Mouse (Mus musculus) stomach, embryonic 14.5 days (tissue): ENCODE results near the gene Ubiad1. TPM values are rescaled to one million over a fixed set of nuclear protein-coding genes. Genes with fewer than 3 reads are reported as not detected.
A peak's percentile ranks its signal among the peaks of the same experiment; 100 is the strongest.

Source experiments
- ATAC-seq: fragments of 200-750 bp; cut with Nextera tagmentation; 2 replicates; pipeline ENCODE4 v1.8.0; 2017; ENCODE audit warnings: low read depth, moderate TSS enrichment; ENCODE audit not compliant: insufficient number of reproducible peaks, insufficient read depth, low FRiP score
- H3K27ac ChIP-seq: fragments of 300-500 bp; sonication (generic); 2 replicates; pipeline ENCODE4 v1.5.1; 2014; ENCODE audit warnings: mild to moderate bottlenecking, low read length, moderate library complexity, mixed read lengths
- H3K27me3 ChIP-seq: fragments of 300-500 bp; sonication (generic); 2 replicates; pipeline ENCODE4 v1.6.1; 2014; ENCODE audit warnings: low read length, control low read depth, mixed read lengths; ENCODE audit not compliant: control insufficient read depth, insufficient read depth
- H3K36me3 ChIP-seq: fragments of 300-500 bp; sonication (generic); 2 replicates; pipeline ENCODE4 v1.6.1; 2014; ENCODE audit warnings: mild to moderate bottlenecking, control low read depth, low read length, moderate library complexity, mixed read lengths; ENCODE audit not compliant: control insufficient read depth, insufficient read depth
- H3K4me1 ChIP-seq: fragments of 300-500 bp; sonication (generic); 2 replicates; pipeline ENCODE4 v1.6.1; 2014; ENCODE audit warnings: low read length, control low read depth, mixed read lengths; ENCODE audit not compliant: control insufficient read depth, insufficient read depth
- H3K4me2 ChIP-seq: fragments of 300-500 bp; sonication (generic); replicated peaks from 2 replicates; pipeline ENCODE4 v1.6.1; 2014; ENCODE audit warnings: low read depth, low read length, control low read depth
- H3K4me3 ChIP-seq: fragments of 300-500 bp; sonication (generic); 2 replicates; pipeline ENCODE4 v1.5.1; 2014; ENCODE audit warnings: low read depth, low read length, control low read depth
- H3K9ac ChIP-seq: fragments of 300-500 bp; sonication (generic); replicated peaks from 2 replicates; pipeline ENCODE4 v1.6.1; 2014; ENCODE audit warnings: low read depth, mild to moderate bottlenecking, control low read depth, low read length, moderate library complexity, mixed read lengths
- H3K9me3 ChIP-seq: fragments of 300-500 bp; sonication (generic); 2 replicates; pipeline ENCODE4 v1.6.1; 2016; ENCODE audit warnings: low read depth, low read length, control low read depth; ENCODE audit not compliant: control insufficient read depth
- WGBS: fragments of 180-500 bp; shearing (Covaris S2); extraction: QIAGEN DNeasy Blood & Tissue Kit; methylation state at CpG from one replicate; pipeline ENCODE4 v1.1.7; 2014; 5-methylcytosine and 5-hydroxymethylcytosine counted together
- polyA plus RNA-seq: library from polyadenylated mRNA; unstranded; fragments of >200 nt; fragmentation: Nextera tagmentation; extraction: Ambion mirVana; gene quantifications from 2 replicates; pipeline ENCODE4 v1.2.1, GENCODE M21; 2014

The Ubiad1 gene
- polyA plus RNA-seq, 1 experiment from 2014 or later, result 16.9 TPM

DNA sequence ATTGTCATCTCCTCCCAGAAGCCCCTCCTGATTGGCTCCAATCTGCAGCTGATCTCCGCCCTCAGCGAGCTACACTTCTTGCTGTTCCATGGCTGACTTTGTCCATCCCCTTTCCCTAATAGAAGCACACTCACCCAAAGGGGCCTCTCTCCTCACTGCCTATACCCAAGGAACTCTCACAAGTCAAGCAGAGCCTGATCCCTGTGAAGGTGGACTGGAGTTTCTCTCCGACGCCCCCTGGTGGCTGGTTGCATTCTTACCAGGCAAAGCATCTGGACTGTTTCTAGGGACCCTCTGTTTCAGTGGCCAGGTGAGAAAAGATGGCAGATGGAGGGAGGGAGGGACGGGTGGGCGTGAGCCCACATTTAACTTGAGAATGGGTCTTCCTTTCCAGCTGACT is 14.9 kb downstream of the Ubiad1 start:
- no peak overlapping the region for H3K27ac ChIP-seq
- no peaks in the 10 kb centered on the region for H3K27me3 ChIP-seq
- H3K4me3 ChIP-seq, result no peak overlapping the region
- no peaks in the 10 kb centered on the region for H3K4me1 ChIP-seq
- no peaks in the 10 kb centered on the region; the same call in 1 of the 2 replicates for H3K36me3 ChIP-seq
- 22% methylated on average over 6 of the region's 6 CpGs for WGBS
- no peak overlapping the region for H3K9ac ChIP-seq
- no peaks in the 10 kb centered on the region for H3K9me3 ChIP-seq
- ATAC-seq, result no peak
- no peak overlapping the region for H3K4me2 ChIP-seq

GRCm38 (mm10) chr4:148429121-148429520 is 15.4 kb downstream of the Ubiad1 start:
- Histone ChIP-seq H3K4me2 (no peak overlapping the region), H3K9me3 (no peaks in the 10 kb centered on the region), H3K36me3 (no peaks in the 10 kb centered on the region; the same call in 1 of the 2 replicates), H3K27me3 (no peaks in the 10 kb centered on the region), H3K4me3 (no peak overlapping the region), H3K4me1 (no peaks in the 10 kb centered on the region), H3K27ac (no peak overlapping the region), H3K9ac (no peak overlapping the region)
- WGBS, result 78% methylated on average over 11 of the region's 11 CpGs
- ATAC-seq, result no peak

DNA sequence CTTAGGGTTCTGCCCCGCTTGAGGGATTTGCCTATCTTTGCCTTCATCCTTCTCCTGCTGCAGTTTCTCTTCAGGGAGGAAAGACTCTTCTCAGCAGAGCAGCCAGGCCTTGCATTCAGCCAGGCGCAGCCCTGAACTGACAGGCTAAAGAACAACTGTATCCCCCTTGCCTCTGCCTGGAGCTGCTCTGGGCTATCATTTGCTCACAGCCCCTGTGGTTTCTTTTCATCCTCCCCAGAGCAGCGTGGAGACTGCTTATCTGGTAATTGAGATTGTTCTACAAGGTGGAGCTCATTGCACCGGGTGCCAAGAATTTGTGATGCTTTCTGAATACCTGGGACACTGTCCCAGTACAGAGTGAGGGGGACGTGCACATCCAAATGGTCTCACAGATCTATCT is 16.0 kb downstream of the Ubiad1 start:
- no peaks in the 10 kb centered on the region for H3K27me3 ChIP-seq
- no peak overlapping the region for H3K4me3 ChIP-seq
- 90% methylated on average over 5 of the region's 5 CpGs for WGBS
- H3K36me3 ChIP-seq, result no peaks in the 10 kb centered on the region; the same call in 1 of the 2 replicates
- H3K9ac ChIP-seq, result no peak overlapping the region
- H3K27ac ChIP-seq, result no peak overlapping the region
- no peak overlapping the region for H3K4me2 ChIP-seq
- no peaks in the 10 kb centered on the region for H3K9me3 ChIP-seq
- no peaks in the 10 kb centered on the region for H3K4me1 ChIP-seq
- no peak for ATAC-seq

DNA sequence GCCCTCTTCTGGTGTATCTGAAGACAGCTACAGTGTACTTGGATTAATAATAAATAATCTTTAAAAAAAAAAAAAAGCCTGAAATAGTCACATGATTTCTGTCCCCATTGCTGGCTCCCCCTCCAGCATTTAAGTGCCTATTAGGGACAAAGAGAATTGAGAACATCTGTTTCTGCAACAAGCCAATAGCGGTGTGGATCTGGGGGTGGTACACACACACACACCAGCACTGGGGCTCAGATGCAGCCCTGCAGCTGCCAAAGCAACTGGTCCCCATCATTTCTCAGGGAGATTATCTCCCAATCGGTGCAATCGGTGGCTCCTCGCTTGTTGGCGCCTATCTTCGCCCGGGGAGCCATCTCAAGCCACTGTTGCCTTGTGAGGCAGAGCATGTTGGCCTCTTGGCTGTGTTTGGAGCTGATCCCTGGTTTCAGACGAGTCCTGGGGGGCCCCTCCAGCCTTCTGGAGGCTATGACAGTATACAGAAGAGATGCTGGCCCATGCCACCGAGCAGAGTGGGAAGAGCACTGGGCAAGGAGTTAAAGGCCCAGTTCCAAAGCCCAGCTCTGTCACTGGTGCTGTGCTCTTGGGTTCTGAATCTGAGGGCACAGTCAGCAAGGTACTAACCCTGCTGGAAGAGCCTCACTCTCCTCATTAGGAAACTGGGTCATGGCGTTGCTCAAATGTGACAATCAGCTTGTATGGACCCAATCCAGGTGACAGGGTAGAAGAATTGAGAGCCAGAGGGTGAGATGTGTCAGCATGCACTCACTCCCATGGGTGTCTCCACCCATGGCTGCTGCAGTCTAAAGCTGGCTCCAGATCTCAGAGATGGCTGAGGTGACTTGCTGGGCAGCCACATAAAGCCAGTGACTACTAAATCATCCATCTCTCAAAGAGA is 17.4 kb downstream of the Ubiad1 start:
- H3K36me3 ChIP-seq, result no peaks in the 10 kb centered on the region; the same call in 1 of the 2 replicates
- WGBS, result 75% methylated on average over 10 of the region's 10 CpGs
- H3K9me3 ChIP-seq, result no peaks in the 10 kb centered on the region
- no peak overlapping the region for H3K27ac ChIP-seq
- no peaks in the 10 kb centered on the region for H3K4me1 ChIP-seq
- no peak overlapping the region for H3K9ac ChIP-seq
- H3K27me3 ChIP-seq, result no peaks in the 10 kb centered on the region
- ATAC-seq, result no peak
- H3K4me3 ChIP-seq, result no peak overlapping the region
- no peak overlapping the region for H3K4me2 ChIP-seq

DNA sequence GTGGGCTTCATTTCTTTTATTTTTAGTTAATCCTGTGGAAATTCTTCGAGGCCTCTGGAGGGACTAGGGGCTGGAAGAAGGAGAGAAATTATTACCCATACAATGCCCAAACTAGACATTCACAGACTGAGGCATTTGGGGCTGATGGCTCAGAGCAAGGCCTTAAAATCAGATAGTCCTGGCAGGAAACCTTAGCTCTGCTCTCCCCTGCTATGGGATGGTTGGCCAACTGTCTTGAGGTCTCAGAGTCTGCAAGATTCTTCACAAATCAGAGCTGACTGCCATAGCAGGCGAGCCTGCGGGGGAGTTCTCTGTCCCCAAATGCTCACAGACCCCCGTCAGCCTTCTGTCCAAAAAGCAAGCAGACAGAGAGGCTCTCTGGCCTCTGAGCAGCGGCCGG is 27.0 kb downstream of the Ubiad1 start:
- WGBS, result 67% methylated on average over 6 of the region's 6 CpGs
- ATAC-seq, result no peak
- H3K27me3 ChIP-seq, result peaks cover 6% of the 10 kb centered on the region; the same call in 1 of the 2 replicates

DNA sequence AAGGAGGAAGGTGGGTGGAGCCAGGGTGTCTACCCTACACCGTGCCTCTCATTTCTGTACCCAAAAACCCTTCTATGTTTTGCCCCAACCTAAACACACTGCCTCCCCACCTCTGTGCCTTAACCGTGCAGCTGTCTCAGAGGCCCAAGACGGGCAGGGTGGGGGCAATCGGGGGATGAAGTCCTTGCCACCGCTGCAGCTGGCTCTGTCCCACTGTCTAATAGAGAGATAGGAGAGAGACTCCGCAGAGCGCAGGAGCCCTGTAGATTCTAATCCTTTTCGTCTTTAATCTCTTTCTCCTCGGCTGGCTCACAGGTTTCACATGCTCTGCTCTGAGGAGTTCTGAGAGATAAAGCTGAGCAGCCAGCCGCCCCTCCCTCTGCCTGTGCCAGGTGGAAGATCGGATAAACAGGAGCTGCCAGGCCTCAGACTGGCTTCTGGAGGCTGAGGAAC is 27.5 kb downstream of the Ubiad1 start:
- 49% methylated on average over 11 of the region's 11 CpGs for WGBS
- no peaks in the 10 kb centered on the region for H3K36me3 ChIP-seq
- no peak overlapping the region for H3K4me3 ChIP-seq
- peaks cover 6% of the 10 kb centered on the region; the same call in 1 of the 2 replicates for H3K27me3 ChIP-seq
- no peaks in the 10 kb centered on the region for H3K4me1 ChIP-seq
- no peak overlapping the region for H3K27ac ChIP-seq
- H3K9me3 ChIP-seq, result no peaks in the 10 kb centered on the region
- H3K9ac ChIP-seq, result no peak overlapping the region
- peak; percentile 62; the same call in 1 of the 2 replicates for ATAC-seq
- no peak overlapping the region for H3K4me2 ChIP-seq

More for the DNA sequence above, 27.0 kb downstream of the Ubiad1 start:
- Histone ChIP-seq H3K9ac (no peak overlapping the region), H3K9me3 (no peaks in the 10 kb centered on the region), H3K36me3 (no peaks in the 10 kb centered on the region), H3K4me3 (no peak overlapping the region), H3K4me2 (no peak overlapping the region), H3K27ac (no peak overlapping the region), H3K4me1 (no peaks in the 10 kb centered on the region)

DNA sequence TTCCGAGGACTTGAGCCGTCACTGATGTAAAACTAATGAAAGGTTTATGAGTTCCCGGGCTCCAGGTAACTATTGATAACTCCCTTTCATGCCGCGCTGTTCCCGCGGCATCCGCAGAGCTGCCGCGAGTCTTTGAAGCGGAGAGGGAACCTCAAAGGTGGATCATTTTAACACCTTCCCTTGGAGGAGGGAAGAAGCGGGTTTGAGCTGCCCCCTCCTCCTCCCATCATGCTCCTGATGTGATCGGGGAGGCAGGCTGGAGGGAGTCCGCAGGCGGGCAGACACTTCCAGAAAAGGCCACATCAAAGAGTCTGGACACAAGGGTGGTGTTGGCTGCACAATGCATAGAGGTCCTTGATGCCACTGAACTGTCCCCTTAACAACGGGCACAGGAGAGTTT is 29.0 kb downstream of the Ubiad1 start:
- ATAC-seq, result no peak

DNA sequence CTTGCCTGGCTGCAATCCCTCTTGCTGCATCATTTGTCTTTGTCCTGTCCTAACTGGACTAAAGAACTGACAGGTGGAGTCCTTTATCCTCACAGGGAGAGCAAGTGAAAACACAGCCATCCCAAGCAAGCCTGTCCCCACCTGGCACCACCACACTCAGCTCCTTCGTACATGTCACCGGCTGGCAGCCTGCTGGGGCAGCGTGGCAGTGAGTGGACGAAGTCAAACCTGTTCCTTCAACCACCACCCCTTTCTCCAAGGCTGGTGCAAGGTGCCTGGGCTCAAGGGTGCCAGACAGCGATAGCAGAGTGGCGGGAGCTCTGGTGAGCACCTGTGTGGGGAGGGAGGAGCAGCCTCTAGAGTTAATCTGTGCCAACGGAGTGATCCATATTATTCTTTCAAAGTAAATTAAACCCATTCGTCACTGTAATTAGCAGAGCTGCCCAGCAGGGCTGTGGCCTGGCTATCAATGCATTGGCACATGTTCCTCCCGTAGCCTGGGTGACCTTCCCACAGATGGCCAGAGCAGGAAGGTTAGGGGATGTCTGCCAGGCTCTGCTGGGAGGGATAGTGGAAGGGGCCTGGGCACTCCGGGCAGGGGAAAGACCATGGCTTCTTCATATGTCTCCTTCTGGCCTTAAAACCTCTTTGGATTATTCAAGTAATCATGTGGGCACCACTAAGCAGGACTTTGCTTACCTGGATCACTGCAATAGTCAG is 36.2 kb downstream of the Ubiad1 start:
- H3K27me3 ChIP-seq, result peaks cover 10% of the 10 kb centered on the region
- 67% methylated on average over 10 of the region's 10 CpGs for WGBS
- H3K4me1 ChIP-seq, result peaks cover 8% of the 10 kb centered on the region

More for the DNA sequence above, 29.0 kb downstream of the Ubiad1 start:
- WGBS, result 9% methylated on average over 16 of the region's 16 CpGs
- no peak overlapping the region for H3K27ac ChIP-seq
- H3K27me3 ChIP-seq, result peaks cover 6% of the 10 kb centered on the region; the same call in 1 of the 2 replicates
- H3K4me1 ChIP-seq, result no peaks in the 10 kb centered on the region
- H3K4me3 ChIP-seq, result no peak overlapping the region
- H3K9ac ChIP-seq, result no peak overlapping the region
- no peaks in the 10 kb centered on the region for H3K36me3 ChIP-seq
- no peak overlapping the region for H3K4me2 ChIP-seq
- no peaks in the 10 kb centered on the region for H3K9me3 ChIP-seq

More for the DNA sequence above, 36.2 kb downstream of the Ubiad1 start:
- no peak overlapping the region for H3K9ac ChIP-seq
- ATAC-seq, result no peak
- H3K4me2 ChIP-seq, result no peak overlapping the region
- H3K36me3 ChIP-seq, result no peaks in the 10 kb centered on the region
- no peaks in the 10 kb centered on the region for H3K9me3 ChIP-seq
- H3K4me3 ChIP-seq, result no peak overlapping the region
- no peak overlapping the region for H3K27ac ChIP-seq
